Mouse (Mus musculus) embryo, embryonic 9.5 days (tissue): Measurements from ENCODE around the gene Olfr1024.

ENCODE experiments used
- DNase-seq: peaks from one replicate; pipeline ENCODE4 v3.0.0-alpha.2; 2017; ENCODE audit errors: extremely low spot score

Gene Olfr1024

DNA sequence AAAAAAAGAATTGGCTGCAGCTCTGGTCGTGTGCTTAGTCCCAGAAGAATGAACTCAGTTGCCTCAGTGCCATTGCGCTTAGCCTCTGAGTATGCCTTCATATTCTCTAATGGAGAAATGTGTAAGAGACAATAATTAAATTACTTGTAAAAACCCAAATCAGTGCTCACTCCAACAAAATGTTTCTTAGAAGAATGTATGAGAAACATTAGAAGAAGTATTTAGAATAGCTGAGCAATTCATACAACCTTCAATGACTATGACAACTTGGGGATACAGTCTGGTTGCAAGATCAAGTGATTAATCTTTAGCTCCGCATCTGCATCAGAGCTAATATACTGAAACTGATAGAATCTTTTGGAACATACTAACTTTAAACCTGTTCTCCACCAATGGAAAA lies at the start of gene Olfr1024:
Gene Olfr1024, minus strand, starts transcription at position 101 of the 400 bp plus-strand sequence.
- DNase-seq = no peak

DNA sequence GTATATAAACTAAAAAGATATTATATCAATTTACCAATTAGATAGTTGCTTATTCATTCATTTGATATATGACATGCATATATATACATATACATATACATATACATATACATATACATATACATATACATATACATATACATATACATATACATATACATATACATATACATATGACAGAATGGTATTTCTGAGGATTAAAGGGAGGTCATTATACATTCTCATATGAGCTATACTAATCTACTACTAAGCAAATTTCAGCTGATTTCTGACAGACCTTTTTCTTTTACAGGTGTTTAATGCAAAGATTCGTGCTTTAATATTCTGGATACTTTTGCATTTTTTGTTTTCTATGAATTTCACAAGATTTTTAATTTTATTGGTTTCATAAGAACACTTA lies 45.3 kb upstream of the Olfr1024 start, which contains the start of gene Olfr1028:
Gene Olfr1028, plus strand, starts transcription at position 301 of the 400 bp plus-strand sequence.
- DNase-seq = no peak

DNA sequence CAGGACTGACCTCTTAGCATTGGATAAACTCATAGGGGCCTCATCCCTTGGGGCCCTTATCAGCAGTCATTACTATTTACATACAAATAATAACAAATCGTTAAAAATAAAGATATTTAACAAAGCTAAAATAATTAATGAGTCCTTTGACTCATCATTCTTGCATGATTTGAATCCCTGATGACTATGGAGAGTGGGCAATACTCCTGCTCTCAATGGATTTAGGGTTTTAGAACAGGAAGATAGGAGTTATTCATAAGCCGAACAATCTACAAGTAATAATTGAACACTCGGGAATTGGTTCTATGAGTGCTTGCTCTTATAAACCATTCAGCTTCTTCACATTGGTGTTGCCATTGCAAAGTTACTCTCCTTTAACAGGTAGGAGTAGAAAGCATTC lies 16.4 kb upstream of the Olfr1024 start, which contains the start of gene Olfr1026:
Gene Olfr1026, plus strand, starts transcription at position 301 of the 400 bp plus-strand sequence.
- DNase-seq = no peak

DNA sequence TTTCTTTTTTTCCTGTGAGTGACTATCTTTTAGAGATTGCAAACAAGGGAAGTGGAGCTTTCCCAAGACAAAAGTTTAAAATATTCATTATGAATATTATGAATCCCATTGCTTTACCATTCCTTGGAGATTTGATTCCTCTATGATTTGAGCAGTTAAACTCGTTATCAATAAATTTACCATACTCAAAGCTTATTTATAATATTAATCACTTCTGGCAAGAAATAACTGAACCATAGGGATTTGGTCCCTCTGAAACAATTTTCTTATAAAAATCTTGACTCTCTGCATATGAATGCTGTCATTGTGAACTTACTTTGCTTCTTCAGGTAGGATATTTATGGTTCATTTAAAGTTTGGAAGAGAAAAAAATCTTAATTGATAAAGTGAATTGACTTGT lies 10.0 kb upstream of the Olfr1024 start, which contains the start of gene Olfr1025-ps1:
Gene Olfr1025-ps1, plus strand, starts transcription at position 301 of the 400 bp plus-strand sequence.
- no peak for DNase-seq

DNA sequence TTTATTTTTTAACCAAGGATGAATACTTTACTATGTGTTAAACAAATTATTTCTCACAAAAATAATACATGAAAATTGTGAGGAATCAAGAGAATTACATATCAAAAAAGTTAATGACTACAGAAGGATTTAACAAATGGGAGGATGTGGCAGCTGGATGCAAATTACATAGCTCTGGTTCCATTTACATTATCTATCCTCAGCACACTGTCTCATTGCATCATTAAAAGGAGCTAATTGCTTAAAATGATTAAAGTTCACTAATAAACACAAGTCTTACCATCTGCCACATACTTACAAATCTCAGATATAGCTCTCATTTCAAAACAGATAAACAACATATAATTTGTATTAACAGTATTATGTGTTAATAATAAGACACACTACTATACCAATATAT lies 8.3 kb upstream of the Olfr1024 start:
- DNase-seq = no peak

DNA sequence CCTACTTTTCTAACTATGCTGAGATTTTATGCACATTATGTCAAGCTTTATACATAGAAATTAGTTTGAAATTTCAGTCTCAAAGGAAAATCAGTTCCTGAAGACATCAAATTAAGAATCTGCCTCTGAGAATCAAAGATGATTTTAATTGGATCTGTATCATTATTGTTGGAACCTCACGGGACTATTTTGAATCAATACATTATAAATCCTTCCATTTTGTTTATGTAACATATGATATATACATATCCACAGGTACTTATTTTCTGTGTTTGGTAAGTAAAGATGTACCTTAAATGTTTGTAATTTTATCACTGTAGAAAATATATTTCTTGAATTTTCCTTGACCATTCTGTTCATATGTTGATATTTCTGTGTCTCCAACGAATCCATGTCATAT lies 19.5 kb downstream of the Olfr1024 start, which contains the start of gene Olfr1023:
Gene Olfr1023, plus strand, starts transcription at position 301 of the 400 bp plus-strand sequence.
- no peak for DNase-seq

DNA sequence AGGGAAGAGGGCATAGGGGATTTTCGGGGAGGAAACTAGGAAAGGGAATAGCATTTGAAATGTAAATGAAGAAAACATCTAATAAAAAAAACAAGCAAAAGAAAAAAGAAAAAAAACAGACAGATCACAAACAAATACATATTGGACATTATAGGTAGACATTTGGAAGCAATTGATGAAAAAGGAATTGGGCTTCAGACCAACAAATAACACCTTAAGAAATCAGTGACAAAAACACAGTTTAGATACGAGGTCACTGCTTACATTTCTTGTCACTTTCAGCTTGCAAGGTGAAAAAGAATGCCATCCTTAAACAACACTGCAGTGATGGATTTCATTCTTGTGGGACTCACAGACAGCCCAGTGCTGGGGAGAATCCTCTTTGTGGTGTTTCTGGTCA lies 36.6 kb downstream of the Olfr1024 start, which contains the start of gene Olfr1022:
Gene Olfr1022, plus strand, starts transcription at position 301 of the 400 bp plus-strand sequence.
- no peak for DNase-seq
